Mouse (Mus musculus) MEL (cell line): ENCODE measurements around the gene Tmem161a. TPM values are rescaled to one million over a fixed set of nuclear protein-coding genes. Genes with fewer than 3 reads are reported as not detected.
A peak's percentile ranks its signal among the peaks of the same experiment; 100 is the strongest.

Source experiments
- DNase-seq: peaks from one replicate; pipeline ENCODE4 v3.0.0; 2011; ENCODE audit warnings: low read depth, low spot score
- H3K27ac ChIP-seq: 2 replicates; pipeline ENCODE4 v1.5.1; 2012; ENCODE audit warnings: low read depth, mild to moderate bottlenecking, control low read depth, low read length, moderate library complexity; ENCODE audit not compliant: control insufficient read depth
- H3K27me3 ChIP-seq, 2 experiments: fragments of 150-350 bp in 1 of 2; sonication (generic) in 1 of 2; 2 replicates each; pipeline ENCODE4 v1.6.1; 2012; ENCODE audit warnings: low read length in 2 of 2, mild to moderate bottlenecking in 2 of 2, improper control_type of control experiment in 1 of 2, moderate library complexity in 1 of 2; ENCODE audit not compliant: insufficient read depth in 2 of 2, control insufficient read depth in 1 of 2
- H3K36me3 ChIP-seq, 2 experiments: 2 replicates each; pipeline ENCODE4 v1.6.1; 2012 to 2014; ENCODE audit warnings: low read length in 2 of 2, improper control_type of control experiment in 1 of 2, inconsistent platforms in 1 of 2, mild to moderate bottlenecking in 1 of 2; ENCODE audit not compliant: insufficient read depth in 2 of 2, control insufficient read depth in 1 of 2
- H3K4me1 ChIP-seq, 2 experiments: fragments of 150-350 bp in 1 of 2; sonication (generic) in 1 of 2; 2 replicates each; pipeline ENCODE4 v1.6.1; 2012; ENCODE audit warnings: low read length in 2 of 2, improper control_type of control experiment in 1 of 2, mild to moderate bottlenecking in 1 of 2; ENCODE audit not compliant: insufficient read depth in 2 of 2, control insufficient read depth in 1 of 2
- H3K4me3 ChIP-seq, 2 experiments: fragments of 150-350 bp in 1 of 2; sonication (generic) in 1 of 2; 2 replicates each; pipeline ENCODE4 v1.5.1; 2012; ENCODE audit warnings: low read depth in 2 of 2, low read length in 2 of 2, mild to moderate bottlenecking in 2 of 2, moderate library complexity in 2 of 2, control low read depth in 1 of 2, improper control_type of control experiment in 1 of 2; ENCODE audit not compliant: control insufficient read depth in 1 of 2, insufficient read depth in 1 of 2
- H3K79me2 ChIP-seq: 2 replicates; pipeline ENCODE4 v1.6.1; 2012; ENCODE audit warnings: mild to moderate bottlenecking, low read length, moderate library complexity; ENCODE audit not compliant: control insufficient read depth, poor library complexity, insufficient read depth
- H3K9ac ChIP-seq: 2 replicates; pipeline ENCODE4 v1.6.1; 2012; ENCODE audit warnings: low read depth, mild to moderate bottlenecking, control low read depth, low read length, moderate library complexity; ENCODE audit not compliant: control insufficient read depth, poor library complexity, severe bottlenecking
- H3K9me3 ChIP-seq: fragments of 150-350 bp; sonication (generic); replicated peaks from 2 replicates; pipeline ENCODE4 v1.6.1; 2012; ENCODE audit warnings: mild to moderate bottlenecking, low read length, improper control_type of control experiment, moderate library complexity; ENCODE audit not compliant: insufficient read depth
- CTCF ChIP-seq, 3 experiments: IDR thresholded peaks in 2 of 3; conservative IDR thresholded peaks in 1 of 3; 2 replicates each; pipeline ENCODE4 v1.5.1; 2011 to 2012; ENCODE audit warnings: low read length in 3 of 3, low read depth in 2 of 3, mild to moderate bottlenecking in 2 of 3, improper control_type of control experiment in 1 of 3, inconsistent platforms in 1 of 3, mixed read lengths in 1 of 3, moderate library complexity in 1 of 3; ENCODE audit not compliant: control insufficient read depth in 1 of 3, insufficient read depth in 1 of 3, poor library complexity in 1 of 3, severe bottlenecking in 1 of 3
- E2F4 ChIP-seq: IDR thresholded peaks from 2 replicates; pipeline ENCODE4 v1.6.1; 2011; ENCODE audit warnings: low read depth, low read length, improper control_type of control experiment, borderline replicate concordance
- EP300 ChIP-seq, 2 experiments: IDR thresholded peaks; 2 replicates each; pipeline ENCODE4 v1.6.1; 2011; ENCODE audit warnings: improper control_type of control experiment in 2 of 2, low read length in 2 of 2, low read depth in 1 of 2, mild to moderate bottlenecking in 1 of 2
- ETS1 ChIP-seq: IDR thresholded peaks from 2 replicates; pipeline ENCODE4 v1.6.1; 2012; ENCODE audit warnings: low read depth, mild to moderate bottlenecking, inconsistent platforms, low read length, improper control_type of control experiment, moderate library complexity
- GATA1 ChIP-seq: IDR thresholded peaks from 2 replicates; pipeline ENCODE4 v1.6.1; 2011; ENCODE audit warnings: low read depth, low read length, improper control_type of control experiment
- HCFC1 ChIP-seq: IDR thresholded peaks from 2 replicates; pipeline ENCODE4 v1.6.1; 2012; ENCODE audit warnings: low read depth, mild to moderate bottlenecking, inconsistent platforms, low read length, improper control_type of control experiment, moderate library complexity
- JUND ChIP-seq: IDR thresholded peaks from 2 replicates; pipeline ENCODE4 v1.6.1; 2011; ENCODE audit warnings: low read depth, mild to moderate bottlenecking, improper control_type of control experiment, low read length
- KAT2A ChIP-seq: conservative IDR thresholded peaks from 2 replicates; pipeline ENCODE4 v1.6.1; 2012; ENCODE audit warnings: low read depth, low read length, improper control_type of control experiment, inconsistent platforms
- MAZ ChIP-seq: IDR thresholded peaks from 2 replicates; pipeline ENCODE4 v1.6.1; 2012; ENCODE audit warnings: low read depth, mild to moderate bottlenecking, inconsistent platforms, low read length, improper control_type of control experiment
- MXI1 ChIP-seq: IDR thresholded peaks from 2 replicates; pipeline ENCODE4 v1.6.1; 2011; ENCODE audit warnings: mild to moderate bottlenecking, low read depth, low read length, improper control_type of control experiment
- MYB ChIP-seq: IDR thresholded peaks from 2 replicates; pipeline ENCODE4 v1.6.1; 2011; ENCODE audit warnings: mild to moderate bottlenecking, low read depth, low read length, improper control_type of control experiment
- NRF1 ChIP-seq: IDR thresholded peaks from 2 replicates; pipeline ENCODE4 v1.6.1; 2014; ENCODE audit warnings: low read depth, mild to moderate bottlenecking, inconsistent platforms, low read length, improper control_type of control experiment, moderate library complexity; ENCODE audit not compliant: poor library complexity, insufficient read depth, severe bottlenecking
- POLR2A ChIP-seq, 2 experiments: IDR thresholded peaks; 2 replicates each; pipeline ENCODE4 v1.6.1; 2011 to 2012; ENCODE audit warnings: low read length in 2 of 2, mild to moderate bottlenecking in 2 of 2, control low read depth in 1 of 2, improper control_type of control experiment in 1 of 2, low read depth in 1 of 2, moderate library complexity in 1 of 2; ENCODE audit not compliant: control insufficient read depth in 1 of 2, insufficient read depth in 1 of 2, poor library complexity in 1 of 2
- RCOR1 ChIP-seq: IDR thresholded peaks from 2 replicates; pipeline ENCODE4 v1.6.1; 2012; ENCODE audit warnings: low read depth, mild to moderate bottlenecking, inconsistent platforms, low read length, improper control_type of control experiment
- TCF12 ChIP-seq: IDR thresholded peaks from 2 replicates; pipeline ENCODE4 v1.6.1; 2014; ENCODE audit warnings: low read depth, mild to moderate bottlenecking, inconsistent platforms, low read length, improper control_type of control experiment, moderate library complexity
- UBTF ChIP-seq: IDR thresholded peaks from 2 replicates; pipeline ENCODE4 v1.6.1; 2012; ENCODE audit warnings: low read depth, mild to moderate bottlenecking, inconsistent platforms, low read length, improper control_type of control experiment, moderate library complexity, borderline replicate concordance; ENCODE audit not compliant: insufficient read depth
- USF2 ChIP-seq, 2 experiments: IDR thresholded peaks; 2 replicates each; pipeline ENCODE4 v1.6.1; 2011 to 2012; ENCODE audit warnings: improper control_type of control experiment in 2 of 2, low read length in 2 of 2, borderline replicate concordance in 1 of 2, inconsistent platforms in 1 of 2, low read depth in 1 of 2, mild to moderate bottlenecking in 1 of 2; ENCODE audit not compliant: insufficient read depth in 1 of 2
- polyA plus RNA-seq, 2 experiments: library from polyadenylated mRNA; stranded (reverse) in 1 of 2; unstranded in 1 of 2; fragments of >175 nt in 1 of 2; fragments of >200 nt in 1 of 2; gene quantifications; 2 replicates each; pipeline versions ENCODE4 v1.2.1 to v1.2.4; 2012; ENCODE audit warnings: low replicate concordance in 2 of 2, low read depth in 1 of 2; ENCODE audit not compliant: insufficient read length in 2 of 2, insufficient read depth in 1 of 2, missing spikeins in 1 of 2
- total RNA-seq: library from RNA; depleted of rRNA; stranded (reverse); fragments of 300-350 nt; gene quantifications from 2 replicates; pipeline ENCODE4 v1.2.3, GENCODE M21; 2012

Tmem161a gene
- total and polyA plus RNA-seq, 3 experiments, result 50.7 to 51.4 TPM; not detected in 1

DNA sequence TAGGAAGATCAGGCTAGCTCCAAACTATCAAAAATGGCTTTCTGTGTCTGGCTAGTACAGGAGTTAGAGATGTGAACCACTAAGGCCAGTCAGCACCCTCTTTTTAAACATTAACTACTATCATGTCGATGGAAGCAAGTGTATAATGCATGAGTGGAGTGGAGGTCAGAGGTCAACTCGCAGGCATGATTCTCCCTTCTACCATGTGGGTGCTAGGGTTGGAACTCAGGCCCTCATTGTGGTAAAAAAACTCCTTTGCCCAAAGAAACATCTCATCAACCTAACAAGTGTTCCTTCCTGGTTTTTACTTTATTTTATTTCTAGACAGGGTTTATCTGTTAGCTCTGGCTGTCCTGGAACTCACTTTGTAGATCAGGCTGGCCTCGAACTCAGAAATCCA lies 1.4 kb upstream of the Tmem161a start:
- peaks cover 0 to 10% of the 10 kb centered on the region in 2 experiments; a peak in 2 of 4 replicates for H3K36me3 ChIP-seq
- H3K4me1 ChIP-seq, result peaks cover 7 to 19% of the 10 kb centered on the region in 2 experiments
- no peak for DNase-seq
- H3K9ac ChIP-seq, result no peak overlapping the region
- H3K4me3 ChIP-seq, result no peak overlapping the region
- H3K27me3 ChIP-seq, result no peaks in the 10 kb centered on the region
- H3K9me3 ChIP-seq, result no peaks in the 10 kb centered on the region
- H3K79me2 ChIP-seq, result peaks cover 10% of the 10 kb centered on the region
- H3K27ac ChIP-seq, result no peak overlapping the region
- TF ChIP-seq HCFC1, result no peak
- TF ChIP-seq JUND, result no peak
- no peak for TF ChIP-seq ETS1
- TF ChIP-seq EP300 (IDR thresholded peaks at IDR 0.05; ENCODE audit: low read depth in 1 of 2, low read length in 2 of 2), result no peak
- no peak for TF ChIP-seq E2F4
- TF ChIP-seq USF2 (IDR thresholded peaks at IDR 0.05; ENCODE audit: borderline replicate concordance in 1 of 2, insufficient read depth in 1 of 2, low read depth in 1 of 2, low read length in 2 of 2), result no peak
- TF ChIP-seq CTCF (IDR thresholded peaks at IDR 0.05 in 2 of 3, conservative IDR thresholded peaks at IDR 0.05 in 1 of 3; ENCODE audit: control insufficient read depth in 1 of 3, insufficient read depth in 1 of 3, low read depth in 2 of 3, low read length in 3 of 3, poor library complexity in 1 of 3, severe bottlenecking in 1 of 3), result no peak
- TF ChIP-seq POLR2A (IDR thresholded peaks at IDR 0.05; ENCODE audit: control insufficient read depth in 1 of 2, insufficient read depth in 1 of 2, low read depth in 1 of 2, low read length in 2 of 2, poor library complexity in 1 of 2), result no peak
- no peak for TF ChIP-seq GATA1
- no peak for TF ChIP-seq KAT2A
- TF ChIP-seq RCOR1, result no peak

- no peak overlapping the region; the same call in 1 of the 2 replicates for H3K27ac ChIP-seq
- DNase-seq, result no peak
- peak overlapping the region; percentile 82; the same call in 1 of the 2 replicates for H3K9ac ChIP-seq
- peaks cover 0 to 10% of the 10 kb centered on the region in 2 experiments; a peak in 2 of 4 replicates for H3K36me3 ChIP-seq
- H3K27me3 ChIP-seq, result no peaks in the 10 kb centered on the region
- H3K79me2 ChIP-seq, result peaks cover 10% of the 10 kb centered on the region
- peak overlapping the region in 1 of 2 experiments; percentile 75; a peak in 1 of 4 replicates for H3K4me3 ChIP-seq
- TF ChIP-seq TCF12, result no peak
- TF ChIP-seq NRF1, result no peak
- no peak for TF ChIP-seq MYB
- no peak for TF ChIP-seq UBTF
- TF ChIP-seq MAZ, result no peak
- TF ChIP-seq MXI1, result no peak
- H3K4me1 ChIP-seq, result peaks cover 7 to 19% of the 10 kb centered on the region in 2 experiments
- H3K9me3 ChIP-seq, result no peaks in the 10 kb centered on the region
Observed at GRCm38 (mm10) chr8:70171240-70171639, 916 bp upstream of the Tmem161a start.
